Mouse (Mus musculus) G1E (cell line): Measurements from ENCODE around the gene Rprd1b.

Experiments used
- CTCF ChIP-seq: IDR thresholded peaks from 2 replicates; pipeline ENCODE4 v1.5.1; 2012; ENCODE audit warnings: low read depth, low read length, inconsistent platforms, mixed read lengths
- GATA2 ChIP-seq: IDR thresholded peaks from 2 replicates; pipeline ENCODE4 v1.6.1; 2012; ENCODE audit warnings: low read depth, low read length, inconsistent platforms, borderline replicate concordance
- TAL1 ChIP-seq: conservative IDR thresholded peaks from 2 replicates; pipeline ENCODE4 v1.6.1; 2012; ENCODE audit warnings: low read depth, low read length, inconsistent platforms, mixed read lengths

DNA sequence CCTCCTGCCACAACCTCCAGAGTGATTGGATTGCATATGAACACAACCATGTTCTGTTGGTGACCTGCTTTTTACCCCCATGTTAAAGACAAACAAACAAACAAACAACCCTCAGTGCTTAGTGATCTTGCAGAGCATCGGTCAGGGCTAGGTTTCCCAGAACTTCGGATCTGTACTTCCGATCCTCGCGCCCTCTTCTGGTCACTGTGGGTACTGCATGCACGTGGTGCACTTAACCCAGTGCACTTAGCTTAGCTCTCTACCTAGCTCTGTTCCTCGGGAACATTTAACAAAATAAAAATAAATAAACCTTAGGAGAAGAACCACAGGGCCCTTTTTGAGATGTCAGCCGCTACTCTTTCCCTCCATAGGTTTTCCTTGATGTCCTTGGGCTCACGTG lies 152.5 kb downstream of the Rprd1b start:
- TF ChIP-seq CTCF (peak; percentile 75), GATA2 (no peak), TAL1 (no peak)
